Mouse (Mus musculus): ENCODE results near the gene Elp1.

The Elp1 gene

GRCm38 (mm10) chr4:56801907-56802668, at the start of gene Elp1, which contains the start of gene Fam206a:
TSS of gene Elp1 (minus strand) at chr4:56802331.
TSS of gene Fam206a (plus strand) at chr4:56802345.
- DNase-seq (ENCODE audit: low spot score): peak; percentile 83

- DNase-seq (ENCODE audit: low spot score): no peak
These were observed 48.6 kb upstream of the Elp1 start for GRCm38 (mm10) chr4:56850724-56851123.

GRCm38 (mm10) chr4:56848044-56848443, 45.9 kb upstream of the Elp1 start:
- DNase-seq (ENCODE audit: low spot score): no peak

GRCm38 (mm10) chr4:56847400-56847799, 45.3 kb upstream of the Elp1 start:
- DNase-seq (ENCODE audit: low spot score): no peak

DNA sequence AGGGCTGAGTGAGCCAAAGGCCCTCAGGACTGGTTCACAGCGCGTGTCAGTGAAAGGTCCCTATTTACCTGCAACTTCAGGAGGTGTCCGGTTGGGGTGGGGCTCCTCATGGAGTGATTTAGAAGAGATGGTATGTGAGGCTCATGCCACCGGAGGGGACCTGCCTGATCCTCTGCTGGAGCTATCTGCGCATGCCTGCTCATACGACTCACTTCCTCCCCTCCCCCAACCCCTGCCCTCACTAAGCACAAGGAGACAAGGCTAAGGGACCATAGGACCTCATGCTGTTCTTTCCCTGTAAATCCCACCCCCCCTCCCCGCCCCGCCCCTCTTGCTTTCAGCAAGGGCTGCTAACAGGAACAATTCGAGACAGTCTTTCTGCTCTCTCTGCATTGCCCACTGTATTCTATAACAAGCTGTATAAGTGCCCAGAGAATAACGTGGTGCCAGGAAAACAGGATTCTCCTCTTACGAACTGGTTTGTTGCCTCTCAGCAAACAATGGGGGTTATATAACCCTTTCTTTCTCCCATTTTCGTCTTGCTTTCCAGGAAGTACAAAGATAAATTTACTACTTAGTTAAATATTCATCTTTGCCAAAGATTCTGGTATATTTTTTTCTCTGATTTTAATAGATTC, 43.9 kb upstream of the Elp1 start:
- no peak for DNase-seq (ENCODE audit: low spot score)

GRCm38 (mm10) chr4:56844911-56845310, 42.8 kb upstream of the Elp1 start:
- DNase-seq (ENCODE audit: low spot score): no peak

DNA sequence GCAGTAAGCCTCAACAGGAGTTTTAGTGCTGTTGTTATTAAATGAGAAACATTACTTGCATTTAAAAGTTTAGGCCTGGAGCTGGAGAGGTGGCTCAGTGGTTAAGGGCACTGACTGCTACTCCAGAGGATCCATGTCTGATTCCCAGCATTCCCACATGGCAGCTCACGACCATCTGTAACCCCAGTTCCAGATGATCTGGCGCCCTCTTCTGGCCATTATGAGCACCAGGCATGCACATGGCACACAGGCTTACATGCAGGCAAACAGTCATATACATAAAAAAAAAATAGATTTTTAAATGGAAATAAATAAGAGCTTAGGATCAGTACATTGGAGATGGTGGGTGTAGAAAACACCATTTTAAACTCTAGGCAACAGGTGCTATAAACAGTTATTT, 41.8 kb upstream of the Elp1 start:
- no peak for DNase-seq (ENCODE audit: low spot score)

DNA sequence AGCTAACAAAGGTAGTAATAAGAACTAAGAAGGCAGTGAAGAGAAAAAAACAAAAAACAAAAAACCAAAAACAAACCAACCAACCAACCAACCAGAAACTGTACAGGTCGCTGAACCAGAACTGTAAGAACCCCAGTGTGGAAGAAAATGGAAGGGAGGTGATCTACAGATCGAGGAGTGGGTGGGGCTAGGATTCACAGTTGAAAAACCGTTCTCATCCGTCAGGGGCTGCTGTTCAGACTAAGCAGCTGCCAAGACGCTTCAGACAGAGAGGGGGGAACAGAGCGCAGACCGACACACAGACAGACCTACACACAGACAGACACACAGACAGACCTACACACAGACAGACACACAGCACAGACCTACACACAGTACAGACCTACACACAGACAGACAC, 40.4 kb upstream of the Elp1 start:
- DNase-seq (ENCODE audit: low spot score): no peak

- DNase-seq (ENCODE audit: low spot score): no peak
These were observed 38.2 kb upstream of the Elp1 start for GRCm38 (mm10) chr4:56840297-56840696.

GRCm38 (mm10) chr4:56837661-56838060, 35.5 kb upstream of the Elp1 start:
- no peak for DNase-seq (ENCODE audit: low spot score)

- no peak for DNase-seq (ENCODE audit: low spot score)
These were observed 29.9 kb upstream of the Elp1 start for GRCm38 (mm10) chr4:56831998-56832397.

GRCm38 (mm10) chr4:56831013-56831609, 29.0 kb upstream of the Elp1 start:
- no peak for DNase-seq (ENCODE audit: low spot score)

DNA sequence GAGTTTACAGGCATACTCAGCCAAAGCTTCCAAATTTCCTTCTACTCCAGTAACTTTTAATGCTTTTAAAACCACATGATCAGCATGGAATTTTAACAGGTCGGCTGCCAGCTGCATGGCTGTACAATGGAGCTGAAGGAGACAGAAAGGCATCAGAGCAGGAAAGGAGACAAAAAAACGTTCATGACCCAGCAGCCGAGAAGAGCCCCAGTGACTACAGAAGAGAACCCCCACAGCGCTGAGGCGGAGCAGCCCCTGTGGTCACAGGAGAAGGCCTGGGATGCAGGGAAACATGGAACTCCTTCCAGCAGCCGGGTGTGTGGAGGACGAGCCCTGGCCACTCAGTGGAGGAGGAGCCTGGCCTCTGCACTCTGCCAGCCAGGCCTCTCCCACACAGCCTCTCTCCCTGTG, 27.4 kb upstream of the Elp1 start:
- no peak for DNase-seq (ENCODE audit: low spot score)

GRCm38 (mm10) chr4:56828932-56829331, 26.8 kb upstream of the Elp1 start:
- DNase-seq (ENCODE audit: low spot score): no peak

DNA sequence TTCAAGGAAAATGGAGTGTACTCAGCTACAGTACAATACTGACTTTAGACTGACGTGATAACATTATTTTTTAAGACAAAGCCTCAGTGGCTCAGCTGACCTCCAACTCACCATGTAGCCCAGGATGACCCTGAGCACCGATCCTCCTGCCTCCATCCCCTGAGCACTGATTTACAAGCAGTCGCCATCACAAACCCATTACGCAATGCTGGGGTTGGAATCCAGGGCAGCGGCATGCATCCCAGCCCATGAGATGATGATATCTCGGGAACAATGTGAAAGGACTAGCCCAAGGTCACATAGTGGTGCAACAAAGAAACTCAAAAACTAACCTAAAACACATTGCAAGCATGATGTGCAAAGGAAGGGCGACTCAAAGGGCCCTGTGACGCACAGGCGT, 22.1 kb upstream of the Elp1 start:
- DNase-seq (ENCODE audit: low spot score): no peak

GRCm38 (mm10) chr4:56820017-56820550, 18.0 kb upstream of the Elp1 start:
- DNase-seq (ENCODE audit: low spot score): no peak

DNA sequence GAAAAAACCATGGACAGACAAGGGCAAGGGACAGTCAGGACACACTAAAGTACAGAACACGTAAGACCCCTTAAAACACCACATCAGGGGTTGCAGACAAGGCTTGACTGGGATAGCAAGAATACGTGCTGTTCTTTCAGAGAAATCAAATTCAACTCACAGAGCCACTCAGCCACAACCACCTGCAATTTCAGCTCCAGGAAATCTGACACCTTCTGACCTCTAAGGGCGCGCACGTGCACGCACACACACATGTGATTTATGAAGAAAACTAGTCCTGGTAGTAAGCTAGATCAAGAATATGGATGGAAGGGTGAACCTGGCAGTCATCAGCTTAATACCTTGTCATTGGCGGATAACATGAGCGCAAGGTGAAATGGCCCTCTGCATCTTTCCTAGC, 13.0 kb upstream of the Elp1 start:
- no peak for DNase-seq (ENCODE audit: low spot score)

DNA sequence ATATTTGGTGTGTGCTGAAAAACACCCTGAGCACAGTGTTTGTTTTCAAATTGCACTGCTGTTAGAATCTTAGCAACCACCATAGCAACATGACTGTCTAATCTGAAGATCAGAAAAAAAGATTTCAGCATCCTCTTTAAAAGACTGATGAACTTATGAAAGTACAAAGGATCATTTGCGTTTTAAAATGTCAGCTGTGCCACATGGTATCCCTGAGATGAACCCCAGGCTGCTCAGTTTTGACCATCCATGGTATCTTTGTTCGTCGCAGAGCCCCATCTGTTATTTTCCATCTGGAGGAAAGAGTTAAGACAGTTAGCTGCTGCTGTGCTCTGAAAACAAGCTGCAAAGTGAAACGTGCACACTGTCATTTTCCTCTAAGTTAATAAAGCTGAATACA, 10.0 kb upstream of the Elp1 start:
- no peak for DNase-seq (ENCODE audit: low spot score)

DNA sequence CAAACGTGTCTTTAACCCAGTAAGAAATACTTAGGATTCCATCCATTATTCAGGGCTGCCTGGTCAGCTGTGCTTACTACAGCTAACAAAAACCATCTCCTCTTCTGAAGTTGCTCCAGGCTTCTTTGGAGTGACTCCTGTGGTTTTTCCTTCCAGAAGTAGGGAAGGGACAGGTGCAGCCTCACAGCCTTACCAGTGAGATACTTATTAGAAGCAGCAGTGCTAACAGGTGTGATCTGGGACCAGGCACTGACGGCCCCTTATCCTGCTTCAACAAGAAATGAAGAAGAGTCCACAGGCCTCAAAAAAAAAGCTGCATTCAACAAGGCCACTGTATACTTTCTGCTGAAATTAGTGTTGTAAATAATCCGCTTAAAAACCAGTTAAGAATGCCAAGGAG, 9.5 kb upstream of the Elp1 start:
- no peak for DNase-seq (ENCODE audit: low spot score)

- DNase-seq (ENCODE audit: low spot score): no peak
These were observed 6.9 kb upstream of the Elp1 start for GRCm38 (mm10) chr4:56809050-56809449.

DNA sequence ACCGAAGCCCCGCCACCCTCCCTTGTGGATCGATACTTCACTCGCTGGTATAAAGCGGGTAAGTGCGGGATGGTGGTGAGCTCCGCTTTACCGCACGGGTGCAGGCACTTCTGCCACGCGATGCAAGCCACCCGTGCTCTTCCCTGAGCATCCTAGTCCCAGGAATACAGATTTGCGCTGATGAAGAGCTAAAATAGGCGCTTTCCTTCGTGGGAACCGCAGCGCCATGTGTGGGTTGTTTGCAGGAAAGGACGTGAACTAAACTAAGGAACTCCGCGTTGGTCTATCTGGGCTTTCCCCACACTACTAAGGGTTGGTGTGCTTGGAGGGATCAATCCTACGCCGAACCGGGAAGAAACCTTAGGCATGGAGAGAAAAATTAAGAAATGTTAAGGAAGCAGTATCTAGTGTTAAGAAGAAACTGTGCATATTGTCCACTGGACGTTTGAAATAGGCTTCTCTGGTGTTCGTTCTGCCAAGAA, 579 bp upstream of the Elp1 start:
- DNase-seq (ENCODE audit: low spot score): no peak

GRCm38 (mm10) chr4:56791373-56791772, 10.8 kb downstream of the Elp1 start:
- no peak for DNase-seq (ENCODE audit: low spot score)

GRCm38 (mm10) chr4:56771065-56771464, 31.1 kb downstream of the Elp1 start:
- DNase-seq (ENCODE audit: low spot score): no peak
